Mouse (Mus musculus): ENCODE measurements at regions not wholly inside any gene's neighbourhood (a gene's known extent, or its start where the extent isn't known, plus 50 kb on each side); places are given as distances from the start of the nearest gene placed in this dataset.

- Histone ChIP-seq H3K36me3 (ENCODE audit: control insufficient read depth, insufficient read depth, low read length, poor library complexity, severe bottlenecking) (no peaks in the 10 kb centered on the region), H3K4me1 (ENCODE audit: control insufficient read depth in 2 of 2, insufficient read depth in 2 of 2, low read length in 2 of 2, poor library complexity in 1 of 2) (no peaks in the 10 kb centered on the region), H3K4me3 (ENCODE audit: insufficient read depth in 1 of 2, low read depth in 1 of 2, low read length in 2 of 2, poor library complexity in 1 of 2, severe bottlenecking in 1 of 2) (no peak overlapping the region), H3K9me3 (ENCODE audit: control insufficient read depth, insufficient read depth, low read depth, low read length) (no peaks in the 10 kb centered on the region), H3K27ac (ENCODE audit: insufficient read depth, low read depth, low read length, poor library complexity, severe bottlenecking) (no peak overlapping the region), H3K9ac (ENCODE audit: insufficient read depth, low read depth, low read length, poor library complexity, severe bottlenecking) (no peak overlapping the region)
- DNase-seq (ENCODE audit: low read depth, low spot score) = no peak
- in situ Hi-C loops (cut with MboI; ENCODE audit: low sequenced_read_pairs in 2 of 2, unreplicated experiment in 2 of 2) = no loop called here
- no peak for TF ChIP-seq HCFC1 (IDR thresholded peaks at IDR 0.05; ENCODE audit: borderline replicate concordance, insufficient read depth, low read length)
- TF ChIP-seq MAFK (IDR thresholded peaks at IDR 0.05; ENCODE audit: insufficient read depth, low read depth, low read length) = no peak
- TF ChIP-seq ZNF384 (IDR thresholded peaks at IDR 0.05; ENCODE audit: low read depth, low read length) = no peak
- no peak for TF ChIP-seq ZC3H11A (IDR thresholded peaks at IDR 0.05; ENCODE audit: borderline replicate concordance, low read depth, low read length)
Observed at GRCm38 (mm10) chr7:70481880-70482279, 115.3 kb upstream of the Nr2f2 start.

- no peak for TF ChIP-seq ZNF384 (IDR thresholded peaks at IDR 0.05; ENCODE audit: low read depth, low read length)
- TF ChIP-seq MAFK (IDR thresholded peaks at IDR 0.05; ENCODE audit: insufficient read depth, low read depth, low read length) = no peak
- no peak for TF ChIP-seq ZC3H11A (IDR thresholded peaks at IDR 0.05; ENCODE audit: borderline replicate concordance, low read depth, low read length)
- no peak for TF ChIP-seq CHD2 (IDR thresholded peaks at IDR 0.05; ENCODE audit: low read depth, low read length)
- TF ChIP-seq HCFC1 (IDR thresholded peaks at IDR 0.05; ENCODE audit: borderline replicate concordance, insufficient read depth, low read length) = no peak
- DNase-seq (ENCODE audit: low read depth, low spot score) = no peak
- H3K36me3 ChIP-seq (ENCODE audit: control insufficient read depth, insufficient read depth, low read length, poor library complexity, severe bottlenecking) = no peaks in the 10 kb centered on the region
- no peak overlapping the region for H3K9ac ChIP-seq (ENCODE audit: insufficient read depth, low read depth, low read length, poor library complexity, severe bottlenecking)
- no peaks in the 10 kb centered on the region for H3K4me1 ChIP-seq (ENCODE audit: control insufficient read depth in 2 of 2, insufficient read depth in 2 of 2, low read length in 2 of 2, poor library complexity in 1 of 2)
- in situ Hi-C loops (cut with MboI; ENCODE audit: low sequenced_read_pairs in 2 of 2, unreplicated experiment in 2 of 2) = no loop called here
- H3K4me3 ChIP-seq (ENCODE audit: insufficient read depth in 1 of 2, low read depth in 1 of 2, low read length in 2 of 2, poor library complexity in 1 of 2, severe bottlenecking in 1 of 2) = no peak overlapping the region
- no peaks in the 10 kb centered on the region for H3K9me3 ChIP-seq (ENCODE audit: control insufficient read depth, insufficient read depth, low read depth, low read length)
- no peak overlapping the region for H3K27ac ChIP-seq (ENCODE audit: insufficient read depth, low read depth, low read length, poor library complexity, severe bottlenecking)
Observed at GRCm38 (mm10) chr7:70472786-70473185, 106.3 kb upstream of the Nr2f2 start.

- DNase-seq (ENCODE audit: low read depth, low spot score) = no peak
- H3K4me1 ChIP-seq (ENCODE audit: control insufficient read depth in 2 of 2, insufficient read depth in 2 of 2, low read length in 2 of 2, poor library complexity in 1 of 2) = no peaks in the 10 kb centered on the region
- H3K27ac ChIP-seq (ENCODE audit: insufficient read depth, low read depth, low read length, poor library complexity, severe bottlenecking) = no peak overlapping the region
- H3K36me3 ChIP-seq (ENCODE audit: control insufficient read depth, insufficient read depth, low read length, poor library complexity, severe bottlenecking) = no peaks in the 10 kb centered on the region
- no peak overlapping the region for H3K4me3 ChIP-seq (ENCODE audit: insufficient read depth in 1 of 2, low read depth in 1 of 2, low read length in 2 of 2, poor library complexity in 1 of 2, severe bottlenecking in 1 of 2)
- in situ Hi-C loops (cut with MboI; ENCODE audit: low sequenced_read_pairs in 2 of 2, unreplicated experiment in 2 of 2) = no loop called here
- H3K9me3 ChIP-seq (ENCODE audit: control insufficient read depth, insufficient read depth, low read depth, low read length) = no peaks in the 10 kb centered on the region
- TF ChIP-seq ZC3H11A (IDR thresholded peaks at IDR 0.05; ENCODE audit: borderline replicate concordance, low read depth, low read length) (no peak), ZNF384 (IDR thresholded peaks at IDR 0.05; ENCODE audit: low read depth, low read length) (no peak), HCFC1 (IDR thresholded peaks at IDR 0.05; ENCODE audit: borderline replicate concordance, insufficient read depth, low read length) (no peak), MAFK (IDR thresholded peaks at IDR 0.05; ENCODE audit: insufficient read depth, low read depth, low read length) (no peak), CHD2 (IDR thresholded peaks at IDR 0.05; ENCODE audit: low read depth, low read length) (no peak)
- no peak overlapping the region for H3K9ac ChIP-seq (ENCODE audit: insufficient read depth, low read depth, low read length, poor library complexity, severe bottlenecking)
Observed at GRCm38 (mm10) chr7:70470557-70470956, 104.0 kb upstream of the Nr2f2 start.

GRCm38 (mm10) chr7:70462131-70462530, 95.6 kb upstream of the Nr2f2 start:
- Histone ChIP-seq H3K36me3 (ENCODE audit: control insufficient read depth, insufficient read depth, low read length, poor library complexity, severe bottlenecking) (no peaks in the 10 kb centered on the region), H3K9me3 (ENCODE audit: control insufficient read depth, insufficient read depth, low read depth, low read length) (no peaks in the 10 kb centered on the region), H3K4me3 (ENCODE audit: insufficient read depth in 1 of 2, low read depth in 1 of 2, low read length in 2 of 2, poor library complexity in 1 of 2, severe bottlenecking in 1 of 2) (no peak overlapping the region), H3K9ac (ENCODE audit: insufficient read depth, low read depth, low read length, poor library complexity, severe bottlenecking) (no peak overlapping the region), H3K4me1 (ENCODE audit: control insufficient read depth in 2 of 2, insufficient read depth in 2 of 2, low read length in 2 of 2, poor library complexity in 1 of 2) (no peaks in the 10 kb centered on the region), H3K27ac (ENCODE audit: insufficient read depth, low read depth, low read length, poor library complexity, severe bottlenecking) (no peak overlapping the region)
- no peak for DNase-seq (ENCODE audit: low read depth, low spot score)
- no peak for TF ChIP-seq ZC3H11A (IDR thresholded peaks at IDR 0.05; ENCODE audit: borderline replicate concordance, low read depth, low read length)
- in situ Hi-C loops (cut with MboI; ENCODE audit: low sequenced_read_pairs in 2 of 2, unreplicated experiment in 2 of 2) = no loop called here

- in situ Hi-C loops (cut with MboI; ENCODE audit: low sequenced_read_pairs in 2 of 2, unreplicated experiment in 2 of 2) = no loop called here
- H3K4me3 ChIP-seq (ENCODE audit: insufficient read depth in 1 of 2, low read depth in 1 of 2, low read length in 2 of 2, poor library complexity in 1 of 2, severe bottlenecking in 1 of 2) = no peak overlapping the region
- no peak for TF ChIP-seq ZNF384 (IDR thresholded peaks at IDR 0.05; ENCODE audit: low read depth, low read length)
- TF ChIP-seq CHD2 (IDR thresholded peaks at IDR 0.05; ENCODE audit: low read depth, low read length) = no peak
- TF ChIP-seq ZC3H11A (IDR thresholded peaks at IDR 0.05; ENCODE audit: borderline replicate concordance, low read depth, low read length) = no peak
- TF ChIP-seq HCFC1 (IDR thresholded peaks at IDR 0.05; ENCODE audit: borderline replicate concordance, insufficient read depth, low read length) = no peak
- no peak for TF ChIP-seq MAFK (IDR thresholded peaks at IDR 0.05; ENCODE audit: insufficient read depth, low read depth, low read length)
Observed at GRCm38 (mm10) chr7:70454525-70454924, 88.0 kb upstream of the Nr2f2 start.

More at GRCm38 (mm10) chr7:70454525-70454924, 88.0 kb upstream of the Nr2f2 start:
- Histone ChIP-seq H3K9ac (ENCODE audit: insufficient read depth, low read depth, low read length, poor library complexity, severe bottlenecking) (no peak overlapping the region), H3K36me3 (ENCODE audit: control insufficient read depth, insufficient read depth, low read length, poor library complexity, severe bottlenecking) (no peaks in the 10 kb centered on the region), H3K9me3 (ENCODE audit: control insufficient read depth, insufficient read depth, low read depth, low read length) (no peaks in the 10 kb centered on the region), H3K27ac (ENCODE audit: insufficient read depth, low read depth, low read length, poor library complexity, severe bottlenecking) (no peak overlapping the region), H3K4me1 (ENCODE audit: control insufficient read depth in 2 of 2, insufficient read depth in 2 of 2, low read length in 2 of 2, poor library complexity in 1 of 2) (no peaks in the 10 kb centered on the region)
- no peak for DNase-seq (ENCODE audit: low read depth, low spot score)
